Mouse (Mus musculus) lung, postnatal 0 days (tissue): ENCODE measurements around the gene Kcnk12. TPM values are rescaled to one million over a fixed set of nuclear protein-coding genes. Genes with fewer than 3 reads are reported as not detected.

Experiments
- ATAC-seq: fragments of 200-750 bp; cut with Nextera tagmentation; 2 replicates; pipeline ENCODE4 v1.8.0; 2017; ENCODE audit warnings: moderate library complexity
- DNase-seq: peaks from one replicate; pipeline ENCODE4 v3.0.0-alpha.2; 2016; ENCODE audit warnings: low spot score
- H3K27ac ChIP-seq: fragments of 300-500 bp; sonication (generic); 2 replicates; pipeline ENCODE4 v1.5.1; 2014; ENCODE audit warnings: antibody characterized with exemption, mild to moderate bottlenecking, low read length, mixed read lengths
- H3K27me3 ChIP-seq: fragments of 300-500 bp; sonication (generic); replicated peaks from 2 replicates; pipeline ENCODE4 v1.6.1; 2014; ENCODE audit warnings: low read length, mixed read lengths; ENCODE audit not compliant: insufficient read depth
- H3K36me3 ChIP-seq: fragments of 300-500 bp; sonication (generic); 2 replicates; pipeline ENCODE4 v1.6.1; 2014; ENCODE audit warnings: low read length, mixed read lengths; ENCODE audit not compliant: insufficient read depth
- H3K4me1 ChIP-seq: fragments of 300-500 bp; sonication (generic); 2 replicates; pipeline ENCODE4 v1.6.1; 2014; ENCODE audit warnings: antibody characterized with exemption, low read depth, low read length, mixed read lengths; ENCODE audit not compliant: insufficient read depth
- H3K4me2 ChIP-seq: fragments of 300-500 bp; sonication (generic); replicated peaks from 2 replicates; pipeline ENCODE4 v1.6.1; 2014; ENCODE audit warnings: low read depth, mild to moderate bottlenecking, low read length, moderate library complexity, mixed read lengths
- H3K4me3 ChIP-seq: fragments of 300-500 bp; sonication (generic); 2 replicates; pipeline ENCODE4 v1.5.1; 2014; ENCODE audit warnings: low read depth, low read length
- H3K9ac ChIP-seq: fragments of 300-500 bp; sonication (generic); replicated peaks from 2 replicates; pipeline ENCODE4 v1.6.1; 2014; ENCODE audit warnings: low read depth, mild to moderate bottlenecking
- H3K9me3 ChIP-seq: fragments of 300-500 bp; sonication (generic); 2 replicates; pipeline ENCODE4 v1.6.1; 2016; ENCODE audit warnings: low read length, mixed read lengths
- CTCF ChIP-seq: IDR thresholded peaks from 2 replicates; pipeline ENCODE4 v1.5.1; 2016; ENCODE audit warnings: antibody characterized with exemption, mild to moderate bottlenecking
- EP300 ChIP-seq: IDR thresholded peaks from 2 replicates; pipeline ENCODE4 v1.6.1; 2016; ENCODE audit warnings: antibody characterized with exemption, mild to moderate bottlenecking, control low read depth
- WGBS: fragments of 180-500 bp; shearing (Covaris S2); extraction: QIAGEN DNeasy Blood & Tissue Kit; methylation state at CpG from one replicate; pipeline ENCODE4 v1.1.7; 2014; 5-methylcytosine and 5-hydroxymethylcytosine counted together
- polyA plus RNA-seq: library from polyadenylated mRNA; unstranded; fragments of >200 nt; fragmentation: Nextera tagmentation; extraction: Ambion mirVana; gene quantifications from 2 replicates; pipeline ENCODE4 v1.2.1, GENCODE M21; 2015

Gene Kcnk12
- polyA plus RNA-seq, 1 experiment from 2014 or later, result 0.81 TPM

- no peak for TF ChIP-seq EP300
- TF ChIP-seq CTCF, result no peak
- no peak overlapping the region for H3K4me3 ChIP-seq
- H3K9me3 ChIP-seq, result no peaks in the 10 kb centered on the region
- no peaks in the 10 kb centered on the region for H3K4me1 ChIP-seq
- H3K27ac ChIP-seq, result no peak overlapping the region
- no peak overlapping the region for H3K4me2 ChIP-seq
- 90% methylated on average over 11 of the region's 11 CpGs for WGBS
- no peaks in the 10 kb centered on the region for H3K27me3 ChIP-seq
- no peak for ATAC-seq
- no peak overlapping the region for H3K9ac ChIP-seq
- no peak for DNase-seq
- H3K36me3 ChIP-seq, result peaks cover under 1% of the 10 kb centered on the region; the same call in 1 of the 2 replicates
These were observed 101.8 kb downstream of the Kcnk12 start for GRCm38 (mm10) chr17:87695874-87696465.

Other genes starting within 250 kb of the Kcnk12 start
- gene Epcam, start 162.0 kb downstream of the Kcnk12 start, polyA plus RNA-seq, result 151 and 158 TPM in 2 replicates
- gene Msh2, start 125.7 kb downstream of the Kcnk12 start, polyA plus RNA-seq, result 19.8 and 26.0 TPM in 2 replicates
- not detected in 2 replicates for gene Rpl36-ps4, start 123.0 kb upstream of the Kcnk12 start, polyA plus RNA-seq
- gene Msh6, start 177.1 kb upstream of the Kcnk12 start, polyA plus RNA-seq, result 8.4 and 10.2 TPM in 2 replicates